Mouse (Mus musculus) frontal cortex, postnatal 14 days (tissue): ENCODE results near the gene Tmem256.

Source experiments
- DNase-seq, 2 experiments: peaks; one replicate each; pipeline ENCODE4 v3.0.0; 2022; ENCODE audit warnings: low spot score in 2 of 2

Tmem256 gene

GRCm38 (mm10) chr11:69837952-69838713 is at the start of gene Tmem256:
Tmem256 (plus strand) TSS chr11:69838514.
- DNase-seq: peak; percentile 95 to 98

- no peak for DNase-seq
Measured at GRCm38 (mm10) chr11:69789431-69789830, 48.9 kb upstream of the Tmem256 start.

DNA sequence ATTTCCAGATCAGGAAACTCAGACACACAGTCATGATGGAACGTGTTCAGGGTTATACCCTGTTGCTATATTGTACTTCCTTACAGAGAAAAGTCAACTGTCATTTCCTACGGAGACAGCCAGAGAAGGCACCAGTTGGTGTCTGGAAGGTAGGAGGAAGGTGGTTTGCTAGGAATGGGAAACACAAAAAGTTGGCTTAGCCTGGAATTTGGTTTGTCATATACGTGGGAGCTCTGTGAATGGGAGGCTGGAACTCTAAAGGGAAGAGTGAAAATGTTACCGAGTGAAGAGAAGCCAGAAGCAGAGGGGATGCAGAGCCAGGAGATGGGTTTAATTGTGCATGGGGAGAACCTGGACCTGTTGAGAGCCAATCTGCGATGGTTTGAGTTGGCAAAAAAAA is 46.9 kb upstream of the Tmem256 start:
- no peak for DNase-seq

GRCm38 (mm10) chr11:69793429-69793828 is 44.9 kb upstream of the Tmem256 start:
- no peak for DNase-seq

- DNase-seq: peak; percentile 82 to 86
Measured at GRCm38 (mm10) chr11:69795168-69795982, 42.9 kb upstream of the Tmem256 start, which contains the start of gene Chrnb1. Chrnb1 (minus strand) TSS chr11:69795943.

GRCm38 (mm10) chr11:69795983-69796435 is 42.3 kb upstream of the Tmem256 start:
- DNase-seq: no peak

DNA sequence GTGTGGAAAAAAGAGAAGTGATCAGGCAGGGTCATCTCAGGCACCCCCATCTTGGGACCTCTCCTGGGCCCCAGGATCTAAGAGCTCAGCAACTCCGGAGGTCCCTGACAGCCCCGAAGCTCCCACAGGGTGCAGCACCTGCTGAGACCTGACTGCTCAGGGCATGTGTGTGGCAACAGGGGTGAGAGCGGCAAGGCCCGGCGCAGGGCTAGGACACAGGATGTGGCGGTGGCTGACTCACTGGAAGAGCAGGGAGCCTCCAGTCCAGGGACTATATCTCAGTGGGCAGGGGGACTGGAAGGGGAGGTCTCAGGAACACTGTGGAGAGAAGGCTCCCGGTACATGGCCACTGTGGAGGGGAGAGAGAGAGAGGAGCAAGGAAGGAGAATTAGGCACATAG is 40.4 kb upstream of the Tmem256 start:
- DNase-seq: no peak

DNA sequence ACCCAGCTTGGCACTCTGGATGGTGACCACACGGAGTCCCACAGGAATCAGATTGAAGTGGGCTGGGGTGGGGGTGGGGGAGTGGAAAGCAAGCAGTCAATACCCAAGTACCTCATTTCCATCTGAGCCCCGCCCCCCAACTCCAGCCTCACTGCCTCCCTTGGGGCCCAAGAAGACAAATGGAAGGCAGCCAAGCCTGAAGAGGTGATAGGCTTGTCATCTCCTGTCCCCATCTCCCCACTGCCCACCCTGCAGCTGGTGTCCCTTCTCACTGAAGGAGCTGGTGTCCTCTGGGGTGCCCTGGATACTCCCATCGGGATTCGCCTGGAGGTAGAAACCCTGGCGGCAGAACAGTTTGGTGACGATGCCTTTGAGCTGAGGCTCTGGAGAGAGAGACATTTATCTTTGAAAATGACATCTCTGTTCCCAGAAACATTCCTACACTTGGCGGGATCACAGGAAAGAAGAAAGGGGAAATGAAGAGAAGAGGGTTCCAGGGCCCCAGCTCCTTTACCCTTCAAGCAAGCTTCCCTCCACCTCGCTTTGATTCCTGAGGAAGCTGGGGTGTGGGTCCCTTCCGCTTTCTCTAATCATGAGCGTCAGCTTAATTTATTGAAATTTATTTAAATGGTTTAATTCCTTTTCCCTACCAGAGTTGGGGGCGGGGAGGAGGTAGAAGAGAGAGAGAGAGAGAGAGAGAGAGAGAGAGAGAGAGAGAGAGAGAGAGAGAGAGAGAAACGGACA is 38.7 kb upstream of the Tmem256 start:
- no peak for DNase-seq

GRCm38 (mm10) chr11:69800138-69800391 is 38.2 kb upstream of the Tmem256 start:
- DNase-seq: no peak

DNA sequence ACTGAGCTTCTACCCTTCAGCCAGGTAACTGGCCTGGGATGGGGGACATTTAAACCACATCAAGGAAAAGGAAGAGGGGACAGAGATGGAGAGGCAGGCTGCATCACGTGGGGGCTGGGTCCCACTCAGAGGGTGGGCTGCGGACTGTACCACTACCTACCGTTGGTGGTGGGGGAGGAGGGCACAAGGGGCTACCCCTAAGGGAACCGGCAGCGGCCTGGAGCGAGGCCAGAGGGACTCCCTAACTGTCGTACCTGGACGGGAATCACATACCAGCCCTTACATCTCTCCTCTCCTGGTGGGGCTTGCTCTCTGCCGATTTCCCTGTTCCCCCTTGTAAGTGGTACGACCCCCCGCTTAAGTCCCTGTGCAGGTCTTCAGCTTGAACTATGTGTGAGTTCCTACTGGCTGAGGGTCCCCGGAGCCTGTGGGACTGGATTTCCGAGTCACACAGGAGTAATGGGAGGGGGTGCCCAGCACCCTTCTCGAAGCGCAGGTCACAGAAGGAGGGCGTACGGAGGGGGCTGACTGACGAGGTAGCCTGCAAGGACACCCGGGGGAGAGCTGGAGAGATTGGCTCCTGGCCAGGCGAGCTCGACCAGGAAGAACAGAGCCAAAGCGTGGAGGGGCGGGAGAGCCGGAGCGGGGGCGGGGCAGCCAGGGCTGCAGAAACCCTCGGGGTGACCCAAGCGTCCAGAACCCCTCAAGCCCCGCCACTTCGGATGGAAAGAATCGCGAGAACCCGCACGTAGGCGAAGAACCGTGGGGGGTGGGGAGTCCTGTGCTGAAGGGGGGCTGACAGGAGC is 37.7 kb upstream of the Tmem256 start:
- DNase-seq: no peak

- no peak for DNase-seq
Measured at GRCm38 (mm10) chr11:69801379-69801977, 36.8 kb upstream of the Tmem256 start, which contains the start of gene Fgf11. Fgf11 (minus strand) TSS chr11:69801857.

DNA sequence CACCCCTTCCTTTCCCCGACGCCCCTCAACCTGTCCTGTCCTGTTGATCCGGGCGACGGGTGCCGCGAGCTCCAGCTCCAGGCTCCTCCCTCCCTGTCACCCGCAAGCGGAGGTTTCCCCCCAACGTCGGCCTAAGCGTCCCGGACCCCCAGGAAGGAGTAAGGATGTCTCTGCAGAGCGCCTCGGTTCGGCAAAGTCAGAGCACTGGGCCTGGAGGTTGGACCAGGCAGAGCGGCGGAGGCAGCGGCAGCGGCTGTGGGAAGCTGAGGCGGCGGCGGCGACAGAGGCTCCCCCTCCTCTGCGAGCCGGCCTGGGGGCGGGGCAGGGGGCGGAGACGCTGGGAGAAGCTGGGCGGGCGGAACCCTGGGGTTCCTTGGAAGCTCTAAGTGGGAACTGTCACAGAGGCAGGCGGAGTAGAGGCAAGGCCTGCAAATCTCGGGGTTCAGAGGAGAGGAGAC is 35.6 kb upstream of the Tmem256 start:
- DNase-seq: peak; percentile 69 to 79

- no peak for DNase-seq
Measured at GRCm38 (mm10) chr11:69803328-69803727, 35.0 kb upstream of the Tmem256 start.

DNA sequence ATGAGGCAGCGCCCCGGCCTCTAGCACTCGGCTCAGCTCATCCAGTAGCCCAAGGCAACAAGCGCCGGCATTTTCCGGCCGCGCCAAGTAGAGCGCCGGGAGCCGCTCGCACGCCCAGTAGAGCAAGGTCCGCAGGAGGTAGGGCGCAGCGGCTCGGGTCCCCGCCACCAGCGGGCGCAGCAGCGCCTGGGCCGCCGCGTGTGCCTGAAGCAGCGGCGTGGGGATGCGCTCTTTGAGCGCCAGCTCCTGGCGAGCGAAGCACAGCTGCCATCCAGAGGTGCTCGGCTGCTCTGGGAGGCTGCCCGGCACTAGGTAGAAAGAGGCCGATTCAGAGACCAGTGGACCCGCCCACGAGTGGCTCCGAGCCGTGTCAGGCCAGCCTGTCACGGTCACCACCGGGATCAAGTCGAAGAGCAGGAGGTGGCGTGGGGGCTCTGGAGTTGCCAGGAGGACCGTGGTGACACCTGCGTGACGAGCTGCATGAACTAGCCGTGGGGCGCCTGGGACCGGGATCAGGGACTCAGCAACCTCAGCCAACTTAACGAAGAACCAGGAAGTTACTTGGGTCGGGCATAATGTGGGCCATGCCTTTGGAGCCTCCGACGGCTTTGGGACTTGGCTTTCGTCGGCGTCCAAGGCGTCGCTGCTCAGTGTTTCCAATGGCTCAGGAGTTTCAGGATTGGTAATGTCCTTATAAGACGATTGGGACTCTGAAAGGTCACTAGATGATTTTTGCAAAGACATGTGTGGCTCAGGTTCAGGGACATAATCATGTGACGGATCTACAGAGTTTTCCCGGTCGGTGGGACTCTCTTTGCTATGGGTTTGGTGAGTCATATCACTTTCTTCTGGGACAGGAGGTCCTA is 34.3 kb upstream of the Tmem256 start:
- DNase-seq: peak in 1 of 2 experiments; percentile 55

GRCm38 (mm10) chr11:69804652-69804940 is 33.7 kb upstream of the Tmem256 start:
- DNase-seq: no peak

DNA sequence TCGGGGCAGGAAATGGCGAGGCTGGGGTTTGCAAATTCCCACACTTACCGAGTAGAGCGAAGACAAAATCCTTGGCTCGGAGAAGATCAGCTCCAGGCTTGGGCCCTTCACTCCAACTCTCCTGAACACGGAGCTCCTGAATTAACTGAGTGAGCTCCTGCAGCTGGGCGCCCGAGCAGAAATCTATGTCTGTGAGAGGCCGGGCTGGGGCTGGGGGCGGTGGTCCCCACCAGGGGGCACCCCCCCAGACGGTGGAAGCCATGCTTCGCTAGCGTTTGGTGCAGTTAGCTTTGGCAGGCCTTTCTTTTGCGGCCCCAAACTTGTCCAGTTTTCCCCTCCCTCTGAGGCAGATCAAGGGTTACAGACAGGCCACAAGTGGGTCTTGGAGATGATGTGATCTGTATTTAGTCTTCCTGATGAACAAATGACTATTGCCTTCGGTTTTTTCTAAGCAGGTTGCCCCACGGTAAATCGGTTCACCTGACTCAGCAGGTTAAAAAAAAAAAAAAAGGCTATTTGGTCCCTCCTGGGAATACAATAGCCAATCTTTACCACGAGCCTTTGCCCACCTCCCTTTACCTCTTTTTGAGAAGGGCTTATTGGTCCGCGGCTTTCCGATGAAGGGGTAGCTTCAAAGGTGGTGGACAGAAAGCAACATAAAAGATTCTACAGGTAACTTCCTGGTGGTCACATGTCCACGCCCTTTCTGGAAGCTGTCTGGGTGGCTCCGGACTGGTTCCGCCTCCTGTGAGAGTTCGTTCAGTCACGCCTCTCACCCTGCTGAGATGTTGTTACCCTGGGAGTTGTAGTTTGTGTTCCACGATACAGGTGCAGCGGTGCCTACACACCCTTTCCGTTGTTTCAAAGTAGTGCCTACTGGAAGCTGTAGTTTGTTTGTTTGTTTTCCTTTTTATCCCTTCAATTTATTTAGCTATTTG is 33.1 kb upstream of the Tmem256 start, which contains the start of gene Tmem102:
TSS of gene Tmem102 (minus strand) at position 653 of the 938 bp plus-strand sequence.
- no peak for DNase-seq

GRCm38 (mm10) chr11:69806378-69806777 is 31.9 kb upstream of the Tmem256 start:
- DNase-seq: no peak

DNA sequence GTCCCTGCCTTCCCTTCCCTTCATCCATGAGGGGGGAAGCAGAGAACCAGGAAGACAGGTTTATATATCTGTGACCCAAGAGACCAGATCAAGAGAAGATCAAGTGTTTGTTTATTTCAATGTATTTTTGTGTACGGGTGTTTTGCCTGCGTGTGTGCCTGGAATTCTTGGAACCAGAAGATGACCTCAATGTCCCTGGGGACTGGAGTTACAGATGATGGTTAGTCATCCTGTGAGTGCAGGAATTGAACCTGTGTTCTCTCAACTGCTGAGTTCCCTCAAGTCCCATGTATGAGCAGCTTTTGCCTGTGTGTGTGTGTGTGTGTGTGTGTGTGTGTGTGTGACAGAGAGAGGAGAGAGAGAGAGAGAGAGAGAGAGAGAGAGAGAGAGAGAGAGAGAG is 30.7 kb upstream of the Tmem256 start:
- no peak for DNase-seq

- DNase-seq: no peak
Measured at GRCm38 (mm10) chr11:69810280-69810679, 28.0 kb upstream of the Tmem256 start.
